Mouse (Mus musculus) embryonic fibroblast, embryonic 13.5 days (primary cell): ENCODE data around the gene Mrpl51.

Experiments used
- CTCF ChIP-seq: IDR thresholded peaks from 2 replicates; pipeline ENCODE4 v1.5.1; 2011; ENCODE audit warnings: mild to moderate bottlenecking, control low read depth, low read length, moderate library complexity, borderline replicate concordance; ENCODE audit not compliant: insufficient read depth
- POLR2A ChIP-seq: IDR thresholded peaks from 2 replicates; pipeline ENCODE4 v1.6.1; 2011; ENCODE audit warnings: low read depth, mild to moderate bottlenecking, control low read depth, low read length, moderate library complexity

- TF ChIP-seq CTCF = no peak
- peak; percentile 76 for TF ChIP-seq POLR2A
Measured at GRCm38 (mm10) chr6:125231117-125232044, 39.8 kb downstream of the Mrpl51 start, which contains the start of gene Tapbpl.
